Mouse (Mus musculus): ENCODE data around the gene Arhgap22.
A peak's percentile ranks its signal among the peaks of the same experiment; 100 is the strongest.

Arhgap22 gene

GRCm38 (mm10) chr14:33213823-33214766, at the start of gene Arhgap22:
Gene Arhgap22, plus strand, starts transcription at chr14:33214026.
- DNase-seq (ENCODE audit: low read depth) = peak; percentile 77

DNA sequence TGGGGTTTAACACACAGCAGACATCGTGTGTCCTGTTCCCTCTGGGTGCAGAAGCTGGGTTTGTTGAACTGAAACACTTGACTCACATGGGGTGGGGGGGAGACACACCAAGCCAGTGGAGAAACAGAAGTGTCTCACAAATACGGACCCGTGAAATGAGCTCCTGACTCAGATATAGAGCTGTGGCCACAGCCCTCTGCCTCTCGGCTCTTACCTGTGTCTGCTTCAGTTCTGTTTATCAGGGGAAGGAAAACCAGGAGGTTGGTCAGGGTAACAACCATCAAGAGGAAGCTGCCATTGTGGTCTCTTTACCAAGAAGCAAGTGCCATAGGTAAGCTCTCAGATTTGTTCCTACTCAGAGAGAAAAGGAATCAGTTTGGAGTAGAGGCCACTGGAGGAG, 45.1 kb upstream of the Arhgap22 start:
- no peak for DNase-seq (ENCODE audit: low read depth)

DNA sequence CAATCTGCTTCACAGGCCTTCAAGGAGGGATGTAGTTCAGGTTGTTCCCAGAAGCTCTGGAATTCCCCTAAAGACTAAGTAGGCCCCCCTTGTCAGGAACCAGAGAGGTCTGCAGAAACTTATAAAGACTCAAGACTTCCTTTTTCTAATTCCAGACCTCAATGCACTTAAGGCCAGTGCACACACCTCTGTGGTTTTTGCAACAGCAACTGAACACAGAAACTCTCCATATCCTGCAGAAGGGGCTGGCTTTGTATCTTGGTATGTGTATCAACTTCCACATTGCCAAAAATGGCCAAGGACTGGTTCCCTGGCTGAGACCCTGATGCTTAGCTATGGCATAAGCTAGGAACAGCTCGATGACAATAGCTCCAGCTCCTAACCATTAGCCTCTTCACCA, 41.9 kb upstream of the Arhgap22 start:
- DNase-seq (ENCODE audit: low read depth) = no peak

DNA sequence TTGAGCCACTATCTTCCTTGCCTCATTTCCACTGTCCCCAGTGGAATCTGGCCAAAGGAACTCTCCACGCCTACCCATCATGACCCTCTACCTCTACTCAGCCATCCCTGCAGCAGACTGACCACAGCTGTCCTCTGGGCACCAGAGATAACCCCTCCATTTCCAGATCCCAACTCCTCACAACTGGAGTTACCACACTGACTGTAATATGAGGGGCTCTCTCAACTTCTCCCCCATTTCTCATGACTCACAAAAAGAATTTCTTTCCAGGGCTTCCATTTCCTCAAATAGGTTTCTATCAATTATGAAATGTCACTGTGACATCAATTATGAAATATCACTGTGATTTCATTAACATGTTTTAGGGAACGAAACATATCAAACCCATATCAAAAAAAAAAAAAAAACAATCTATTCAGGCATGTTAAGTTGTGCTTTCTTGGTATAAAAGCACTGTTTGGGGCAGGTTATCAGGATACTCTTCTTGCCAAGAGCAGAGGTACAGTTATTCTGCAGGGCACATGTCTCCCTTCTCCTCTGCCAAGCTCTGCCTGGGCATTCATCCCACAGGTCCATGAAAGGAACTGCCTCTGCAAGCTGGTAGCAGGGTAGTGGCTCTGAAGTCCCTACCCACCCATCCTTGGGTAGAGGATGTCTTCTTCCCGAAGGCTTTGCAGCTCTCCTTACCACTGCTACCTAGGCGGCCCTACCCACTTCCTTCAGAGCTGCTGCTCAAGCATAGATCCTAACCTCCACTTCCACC, 38.6 kb upstream of the Arhgap22 start:
- no peak for DNase-seq (ENCODE audit: low read depth)

- no peak for DNase-seq (ENCODE audit: low read depth)
Observed at GRCm38 (mm10) chr14:33180102-33180501, 33.7 kb upstream of the Arhgap22 start.

- DNase-seq (ENCODE audit: low read depth) = peak; percentile 56
Observed at GRCm38 (mm10) chr14:33185068-33185800, 28.6 kb upstream of the Arhgap22 start, which contains the start of gene Wdfy4. Gene Wdfy4, minus strand, starts transcription at chr14:33185508.

GRCm38 (mm10) chr14:33187201-33187600, 26.6 kb upstream of the Arhgap22 start:
- DNase-seq (ENCODE audit: low read depth) = no peak

DNA sequence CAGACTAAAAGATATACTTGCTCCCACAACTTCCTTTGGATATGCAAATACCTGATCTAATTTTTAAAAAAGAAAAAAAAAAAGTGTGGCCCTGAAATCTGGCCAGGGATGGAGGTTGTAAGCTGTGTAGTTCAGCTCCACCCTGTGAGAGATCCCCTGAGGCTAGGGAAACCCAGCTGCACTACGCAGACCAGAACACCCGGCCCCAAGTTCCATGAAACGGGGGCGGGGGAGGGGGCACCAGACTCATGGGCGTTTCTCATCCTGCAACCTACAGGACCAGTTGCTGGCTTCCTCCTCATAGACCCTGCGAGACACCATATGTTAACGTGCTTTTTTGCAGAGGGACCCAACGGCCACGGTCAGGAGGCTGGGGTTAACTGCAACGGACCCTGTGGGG, 24.6 kb upstream of the Arhgap22 start:
- no peak for DNase-seq (ENCODE audit: low read depth)

- DNase-seq (ENCODE audit: low read depth) = no peak
Observed at GRCm38 (mm10) chr14:33189849-33190423, 23.9 kb upstream of the Arhgap22 start.

DNA sequence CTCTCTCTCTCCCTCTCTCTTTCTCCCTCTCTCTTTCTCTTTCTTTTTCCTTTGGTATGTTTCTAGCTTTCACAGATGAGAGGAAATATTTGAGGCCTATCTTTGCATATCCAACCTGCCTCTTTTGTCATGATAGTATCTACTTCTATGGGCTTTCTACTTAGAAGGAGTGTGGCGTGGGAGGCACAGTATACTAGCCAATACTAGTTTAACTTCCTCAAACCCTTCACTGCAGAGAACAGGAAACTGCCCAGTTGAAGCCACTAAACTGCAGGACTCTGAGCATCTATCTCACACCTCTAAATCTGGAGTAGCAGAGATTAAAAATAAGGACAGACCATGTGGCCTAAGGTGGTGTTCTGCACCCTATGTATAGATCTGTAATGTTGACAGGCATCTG, 23.2 kb upstream of the Arhgap22 start:
- DNase-seq (ENCODE audit: low read depth) = no peak

- no peak for DNase-seq (ENCODE audit: low read depth)
Observed at GRCm38 (mm10) chr14:33193762-33194161, 20.1 kb upstream of the Arhgap22 start.

- no peak for DNase-seq (ENCODE audit: low read depth)
Observed at GRCm38 (mm10) chr14:33194241-33194640, 19.6 kb upstream of the Arhgap22 start.

GRCm38 (mm10) chr14:33202161-33202560, 11.7 kb upstream of the Arhgap22 start:
- DNase-seq (ENCODE audit: low read depth) = no peak

DNA sequence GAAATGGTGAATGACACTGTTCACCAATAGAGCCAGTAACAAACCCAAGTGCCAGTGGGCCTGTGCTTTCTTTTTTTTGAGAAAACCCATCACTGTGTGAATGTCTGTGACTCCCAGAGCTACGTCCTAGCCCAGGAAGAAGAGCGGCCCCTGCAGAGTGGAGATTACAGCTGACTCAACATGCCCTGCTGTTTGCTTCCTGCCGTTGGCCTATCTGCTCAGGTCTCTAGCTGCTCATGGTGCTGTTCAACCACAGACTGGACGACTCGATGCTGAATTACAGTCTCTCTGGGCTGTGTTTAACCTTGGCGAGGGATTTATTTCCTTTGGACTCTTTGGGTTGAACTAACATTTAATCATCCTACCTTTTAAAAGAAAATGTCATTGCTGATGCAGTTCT, 10.9 kb upstream of the Arhgap22 start:
- no peak for DNase-seq (ENCODE audit: low read depth)

- no peak for DNase-seq (ENCODE audit: low read depth)
Observed at GRCm38 (mm10) chr14:33203777-33204176, 10.0 kb upstream of the Arhgap22 start.

- no peak for DNase-seq (ENCODE audit: low read depth)
Observed at GRCm38 (mm10) chr14:33205280-33205965, 8.4 kb upstream of the Arhgap22 start.

GRCm38 (mm10) chr14:33207011-33207410, 6.8 kb upstream of the Arhgap22 start:
- DNase-seq (ENCODE audit: low read depth) = no peak

GRCm38 (mm10) chr14:33208331-33208730, 5.5 kb upstream of the Arhgap22 start:
- no peak for DNase-seq (ENCODE audit: low read depth)

DNA sequence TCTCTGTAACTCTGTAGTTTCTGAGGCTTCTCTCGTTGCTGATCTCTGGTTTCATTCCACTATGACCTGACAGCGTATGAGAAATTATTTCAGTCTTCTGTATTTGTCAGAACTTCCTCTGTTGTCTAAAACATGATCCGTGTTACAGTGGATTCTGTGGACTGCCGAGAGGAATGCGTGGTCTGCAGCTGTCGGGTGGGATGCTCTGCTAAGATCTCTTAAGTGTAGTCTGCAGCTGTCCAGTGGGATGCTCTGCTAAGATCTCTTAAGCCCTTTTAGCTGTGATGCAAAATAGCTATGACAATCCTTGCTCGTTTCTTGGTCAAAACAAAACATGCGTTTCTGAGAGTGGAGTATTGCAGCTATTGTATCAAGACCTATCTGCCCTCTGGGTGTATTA, 3.0 kb upstream of the Arhgap22 start:
- no peak for DNase-seq (ENCODE audit: low read depth)

DNA sequence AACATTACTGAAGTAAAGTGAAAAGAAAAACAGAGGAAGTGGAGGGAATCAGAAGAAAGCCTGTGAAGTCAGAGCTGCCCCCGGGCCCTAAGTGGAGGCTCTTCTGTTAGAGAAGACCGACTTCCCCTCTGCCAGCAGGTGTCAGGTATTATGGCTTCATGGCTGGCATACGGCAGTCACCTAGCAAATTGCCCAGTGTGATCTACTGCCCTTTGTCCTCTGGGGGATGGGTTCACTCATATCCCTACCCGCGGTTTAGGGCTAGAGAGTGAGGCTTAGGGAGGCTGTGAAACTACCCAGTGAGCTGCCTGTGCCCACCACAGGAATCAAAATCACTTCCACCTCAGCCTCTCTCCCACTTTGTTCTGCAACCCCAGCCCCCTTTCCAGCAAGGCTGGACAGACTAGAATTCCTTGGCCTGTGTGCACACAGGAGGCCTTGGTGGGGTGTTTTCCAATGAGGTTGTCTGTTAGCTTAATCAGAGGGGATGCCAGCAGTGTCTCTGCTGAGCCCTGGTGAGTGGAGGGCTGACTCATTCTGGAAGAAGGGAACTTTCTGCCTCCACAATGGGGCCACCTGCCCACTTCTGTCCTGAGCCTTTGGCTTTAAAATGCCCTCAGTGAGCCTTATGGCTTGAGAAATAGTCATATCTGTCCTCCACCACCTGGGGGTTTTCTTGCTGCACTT, 1.4 kb upstream of the Arhgap22 start:
- DNase-seq (ENCODE audit: low read depth) = no peak

DNA sequence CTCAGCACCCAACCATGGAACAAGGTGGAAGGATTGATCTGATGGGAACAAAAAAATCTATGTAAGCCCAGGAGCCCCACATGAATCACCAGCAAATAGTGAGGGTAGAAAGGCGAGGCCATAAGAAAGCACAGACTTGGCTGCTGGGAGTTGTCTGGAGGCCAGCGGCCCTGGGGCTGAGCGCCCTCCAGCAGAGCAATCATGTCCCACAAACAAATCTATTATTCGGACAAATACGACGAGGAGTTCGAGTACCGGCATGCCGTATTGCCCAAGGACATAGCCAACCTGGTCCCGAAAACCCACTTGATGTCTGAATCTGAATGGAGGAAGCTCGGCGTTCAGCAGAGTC, 892 bp upstream of the Arhgap22 start:
- no peak for DNase-seq (ENCODE audit: low read depth)
